17 mouse cellular contexts compared by ENCODE assay signal in the genomic region with DNA sequence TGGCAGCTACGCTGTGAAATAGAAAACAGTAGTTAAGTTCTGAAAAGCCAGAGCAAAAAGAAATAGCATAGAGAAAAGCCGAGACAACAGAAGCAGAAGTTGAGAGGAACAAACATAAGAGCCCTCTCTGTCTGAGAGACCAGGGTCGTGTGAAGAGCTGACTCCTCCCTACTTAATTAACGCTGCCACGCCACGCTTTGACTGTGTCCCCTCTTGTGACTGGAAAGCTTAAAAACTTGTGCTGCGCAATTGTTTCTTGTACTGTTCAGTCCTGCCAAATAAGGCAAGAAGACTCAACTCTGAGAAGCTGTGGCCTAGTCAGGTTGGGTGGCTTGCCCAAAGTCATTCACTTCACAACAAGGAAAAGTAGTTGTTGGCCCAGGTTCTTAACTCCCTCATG. TPM values are rescaled to one million over a fixed set of nuclear protein-coding genes. Genes with fewer than 3 reads are reported as not detected.
DNase-seq lines count a peak whose midpoint lies in the region; ATAC-seq lines count a peak whose summit lies in the region.
"Had no signal": no experiment of that assay in that cellular context is flagged by ENCODE, and none has a peak within 500 bp of the region (broad histone marks: within the 10 kb centered on the region; RNA-seq: fewer than 3 reads in every experiment).

No protein-coding gene starts in this region.

- H3K36me3 ChIP-seq in heart, embryonic 15.5 days: no peaks in the 10 kb centered on the region
- H3K36me3 ChIP-seq in heart, embryonic 11.5 days (ENCODE audit: control insufficient read depth, insufficient read depth, low read length): no peaks in the 10 kb centered on the region
- no peaks in the 10 kb centered on the region for H3K36me3 ChIP-seq in kidney, embryonic 14.5 days (ENCODE audit: control insufficient read depth, insufficient read depth, low read length)
- H3K36me3 ChIP-seq in stomach, embryonic 16.5 days (ENCODE audit: control insufficient read depth, insufficient read depth, low read length): no peaks in the 10 kb centered on the region
- H3K36me3 ChIP-seq: forebrain, embryonic 12.5 days; limb, embryonic 13.5 days had no signal

- no peak overlapping the region for H3K4me2 ChIP-seq in heart, embryonic 15.5 days
- H3K4me2 ChIP-seq in heart, embryonic 11.5 days: no peak overlapping the region
- H3K4me2 ChIP-seq in kidney, embryonic 14.5 days (replicated peaks; ENCODE audit: low read depth, low read length): no peak overlapping the region
- H3K4me2 ChIP-seq in stomach, embryonic 16.5 days (ENCODE audit: low read depth, low read length): no peak overlapping the region
- H3K4me2 ChIP-seq: forebrain, embryonic 12.5 days; limb, embryonic 13.5 days had no signal

- H3K4me1 ChIP-seq in heart, embryonic 15.5 days (replicated peaks): peaks cover 40% of the 10 kb centered on the region
- H3K4me1 ChIP-seq in heart, embryonic 11.5 days (ENCODE audit: control insufficient read depth, insufficient read depth, low read length): peaks cover 16% of the 10 kb centered on the region
- H3K4me1 ChIP-seq in kidney, embryonic 14.5 days (ENCODE audit: control insufficient read depth, insufficient read depth, low read length): peaks cover 25% of the 10 kb centered on the region; the same call in 1 of the 2 replicates
- peaks cover 9% of the 10 kb centered on the region for H3K4me1 ChIP-seq in stomach, embryonic 16.5 days (ENCODE audit: control insufficient read depth, insufficient read depth, low read length)

- H3K4me3 ChIP-seq in heart, embryonic 15.5 days: no peak overlapping the region
- H3K4me3 ChIP-seq in heart, embryonic 11.5 days (ENCODE audit: low read depth, low read length): no peak overlapping the region
- no peak overlapping the region for H3K4me3 ChIP-seq in kidney, embryonic 14.5 days (ENCODE audit: low read length)
- H3K4me3 ChIP-seq in stomach, embryonic 16.5 days (replicated peaks; ENCODE audit: low read length): no peak overlapping the region
- H3K4me3 ChIP-seq: forebrain, embryonic 12.5 days; limb, embryonic 13.5 days had no signal

- H3K9me3 ChIP-seq in heart, embryonic 15.5 days (replicated peaks): no peaks in the 10 kb centered on the region
- H3K9me3 ChIP-seq in heart, embryonic 11.5 days (replicated peaks; ENCODE audit: control insufficient read depth, low read length): no peaks in the 10 kb centered on the region
- H3K9me3 ChIP-seq in kidney, embryonic 14.5 days (ENCODE audit: control insufficient read depth, low read length): no peaks in the 10 kb centered on the region
- H3K9me3 ChIP-seq in stomach, embryonic 16.5 days (replicated peaks; ENCODE audit: control insufficient read depth, low read length): no peaks in the 10 kb centered on the region
- H3K9me3 ChIP-seq: forebrain, embryonic 12.5 days; limb, embryonic 13.5 days had no signal

- DNase-seq in kidney, postnatal 4 days: no peak
- peak; percentile 30 to 33 for DNase-seq in right cerebral cortex, postnatal 10 days (ENCODE audit: low spot score in 2 of 2)
- DNase-seq in right cerebral cortex, adult 18-20 months: no peak
- DNase-seq in thymus, adult 18-20 months: no peak
- DNase-seq: adrenal gland, postnatal 36 days; cerebellum, postnatal 36 days; heart, postnatal 36 days; kidney, adult 18-20 months; right cerebral cortex, postnatal 14 days had no signal

- no peaks in the 10 kb centered on the region for H3K27me3 ChIP-seq in heart, embryonic 15.5 days
- no peaks in the 10 kb centered on the region for H3K27me3 ChIP-seq in heart, embryonic 11.5 days (ENCODE audit: control insufficient read depth, insufficient read depth, low read length)
- H3K27me3 ChIP-seq in kidney, embryonic 14.5 days (ENCODE audit: control insufficient read depth, insufficient read depth, low read length): no peaks in the 10 kb centered on the region
- no peaks in the 10 kb centered on the region for H3K27me3 ChIP-seq in stomach, embryonic 16.5 days (ENCODE audit: control insufficient read depth, insufficient read depth, low read length)
- H3K27me3 ChIP-seq: forebrain, embryonic 12.5 days; limb, embryonic 13.5 days; Patski had no signal

- 74% methylated on average over 7 of the region's 7 CpGs for whole genome bisulfite sequencing in heart, embryonic 15.5 days
- WGBS in heart, embryonic 11.5 days (ENCODE audit: insufficient replicate concordance): 70% methylated on average over 7 of the region's 7 CpGs
- 53% methylated on average over 7 of the region's 7 CpGs for WGBS in kidney, embryonic 14.5 days
- 76% methylated on average over 7 of the region's 7 CpGs for WGBS in stomach, embryonic 16.5 days

- H3K27ac ChIP-seq in heart, embryonic 15.5 days: peak overlapping the region; percentile 47
- H3K27ac ChIP-seq in heart, embryonic 11.5 days (ENCODE audit: low read depth, low read length): no peak overlapping the region
- peak overlapping the region; percentile 81 for H3K27ac ChIP-seq in kidney, embryonic 14.5 days (ENCODE audit: low read depth, low read length)
- H3K27ac ChIP-seq in stomach, embryonic 16.5 days (ENCODE audit: low read length): peak overlapping the region; percentile 63; the same call in 1 of the 2 replicates
- H3K27ac ChIP-seq: forebrain, embryonic 12.5 days; limb, embryonic 13.5 days had no signal

- no peak overlapping the region for H3K9ac ChIP-seq in heart, embryonic 15.5 days
- H3K9ac ChIP-seq in heart, embryonic 11.5 days (ENCODE audit: low read depth, low read length): no peak overlapping the region
- no peak overlapping the region for H3K9ac ChIP-seq in kidney, embryonic 14.5 days (ENCODE audit: low read depth, low read length)
- no peak overlapping the region for H3K9ac ChIP-seq in stomach, embryonic 16.5 days (ENCODE audit: low read length)
- H3K9ac ChIP-seq: forebrain, embryonic 12.5 days; limb, embryonic 13.5 days had no signal

- no peak for ATAC-seq in heart, embryonic 15.5 days (replicated peaks; ENCODE audit: insufficient number of reproducible peaks, insufficient read depth, low FRiP score, low read depth)
- ATAC-seq in heart, embryonic 11.5 days (replicated peaks; ENCODE audit: insufficient number of reproducible peaks, low FRiP score, low TSS enrichment): no peak
- ATAC-seq in kidney, embryonic 14.5 days (ENCODE audit: low FRiP score, low TSS enrichment): no peak
- ATAC-seq in stomach, embryonic 16.5 days (ENCODE audit: insufficient read depth, low FRiP score): no peak
- ATAC-seq: activated CD4-positive, CD25-positive, alpha-beta regulatory T cell, adult 4 months; Patski had no signal

RNA-seq across cellular contexts. Expression of gene Kank1, which starts 52.7 kb away (rescaled TPM):
- polyA plus RNA-seq in heart, embryonic 15.5 days (2015; fragmentation: Nextera tagmentation; extraction: Ambion mirVana): 48.3 and 53.2 TPM in 2 replicates
- 56.6 and 56.8 TPM in 2 replicates for polyA plus RNA-seq in heart, embryonic 11.5 days (2014; fragmentation: Nextera tagmentation; extraction: Ambion mirVana)
- 14.5 and 23.0 TPM in 2 replicates for polyA plus RNA-seq in kidney, embryonic 14.5 days (2014; fragmentation: Nextera tagmentation; extraction: Ambion mirVana)
- 37.7 and 39.1 TPM in 2 replicates for polyA plus RNA-seq in stomach, embryonic 16.5 days (2015; fragmentation: Nextera tagmentation; extraction: Ambion mirVana)
- polyA plus RNA-seq: activated CD4-positive, CD25-positive, alpha-beta regulatory T cell, adult 4 months had no signal

Comparison
In these comparisons a context has a peak if more than half of its experiments do, and no peak if none do; other contexts are left out.
1. DNase-seq: peak in right cerebral cortex, postnatal 10 days (2 of 2); none in kidney, postnatal 4 days (0 of 2), right cerebral cortex, adult 18-20 months (single experiment) and thymus, adult 18-20 months (0 of 2).